Mouse (Mus musculus) G1E (cell line): ENCODE measurements around the gene Nuak1. TPM values are rescaled to one million over a fixed set of nuclear protein-coding genes. Genes with fewer than 3 reads are reported as not detected.

Experiments used
- ATAC-seq: 2 replicates; pipeline ENCODE4 v1.8.0; 2016; ENCODE audit warnings: mild to moderate bottlenecking; ENCODE audit not compliant: insufficient number of reproducible peaks, poor library complexity, low FRiP score, severe bottlenecking; ENCODE audit errors: extremely low read depth
- DNase-seq: peaks from one replicate; pipeline ENCODE4 v3.0.0; 2012; ENCODE audit warnings: low spot score
- H3K27me3 ChIP-seq: 2 replicates; pipeline ENCODE4 v1.6.1; 2012; ENCODE audit warnings: mild to moderate bottlenecking, low read length, inconsistent platforms; ENCODE audit not compliant: insufficient read depth
- H3K36me3 ChIP-seq: replicated peaks from 2 replicates; pipeline ENCODE3; 2012; ENCODE audit warnings: mild to moderate bottlenecking, inconsistent platforms
- H3K4me1 ChIP-seq: 2 replicates; pipeline ENCODE4 v1.6.1; 2012; ENCODE audit warnings: low read depth, low read length, inconsistent platforms, mixed read lengths; ENCODE audit not compliant: insufficient read depth
- H3K4me3 ChIP-seq: 2 replicates; pipeline ENCODE4 v1.5.1; 2012; ENCODE audit warnings: low read depth, mild to moderate bottlenecking, inconsistent platforms, low read length, moderate library complexity, mixed read lengths
- H3K9me3 ChIP-seq: replicated peaks from 2 replicates; pipeline ENCODE4 v1.6.1; 2012; ENCODE audit warnings: inconsistent platforms
- CTCF ChIP-seq: IDR thresholded peaks from 2 replicates; pipeline ENCODE4 v1.5.1; 2012; ENCODE audit warnings: low read depth, low read length, inconsistent platforms, mixed read lengths
- GATA1 ChIP-seq: IDR thresholded peaks from 2 replicates; pipeline ENCODE4 v1.6.1; 2012; ENCODE audit warnings: borderline replicate concordance, low read length, inconsistent platforms, mixed read lengths
- GATA2 ChIP-seq: IDR thresholded peaks from 2 replicates; pipeline ENCODE4 v1.6.1; 2012; ENCODE audit warnings: low read depth, low read length, inconsistent platforms, borderline replicate concordance
- POLR2AphosphoS5 ChIP-seq: IDR thresholded peaks from 2 replicates; pipeline ENCODE4 v1.6.1; 2012; ENCODE audit warnings: low read depth, low read length, inconsistent platforms; ENCODE audit not compliant: insufficient replicate concordance
- TAL1 ChIP-seq: conservative IDR thresholded peaks from 2 replicates; pipeline ENCODE4 v1.6.1; 2012; ENCODE audit warnings: low read depth, low read length, inconsistent platforms, mixed read lengths
- polyA plus RNA-seq: library from polyadenylated mRNA; stranded (reverse); fragments of >175 nt; gene quantifications from 2 replicates; pipeline ENCODE4 v1.2.3, GENCODE M21; 2012
- total RNA-seq, 2 experiments: library from RNA; stranded (forward) in 1 of 2; stranded (reverse) in 1 of 2; fragments of 200-1000 nt in 1 of 2; fragments of >200 nt in 1 of 2; fragmentation: Nextera tagmentation in 1 of 2; gene quantifications; 2 replicates each; pipeline ENCODE4 v1.2.3; 2014 to 2017

The Nuak1 gene
- total and polyA plus RNA-seq, 3 experiments: 0.11 TPM; not detected in 2

DNA sequence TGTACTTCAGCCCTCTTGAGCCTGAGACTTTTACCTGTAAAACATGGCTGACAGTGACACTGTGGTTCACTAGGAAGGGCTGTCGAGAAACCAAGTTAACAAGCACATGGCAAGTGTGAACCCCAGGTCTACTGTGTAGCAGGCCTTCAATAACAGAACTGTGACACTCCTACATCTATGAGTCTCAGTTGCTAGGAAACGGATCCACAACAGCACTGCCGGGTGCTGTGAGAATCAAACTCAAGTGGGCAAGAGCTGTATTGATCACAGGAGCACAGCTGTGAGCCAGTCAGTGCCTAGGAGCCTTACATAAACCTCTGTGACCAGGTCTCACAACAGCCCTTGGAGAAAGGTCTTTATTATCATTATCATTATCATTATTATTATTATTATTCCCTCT is 54.2 kb downstream of the Nuak1 start:
- TF ChIP-seq GATA2 (no peak), TAL1 (no peak), CTCF (no peak), POLR2AphosphoS5 (no peak), GATA1 (no peak)
- no peaks in the 10 kb centered on the region for H3K4me1 ChIP-seq
- peaks cover 73% of the 10 kb centered on the region for H3K9me3 ChIP-seq
- no peaks in the 10 kb centered on the region for H3K36me3 ChIP-seq
- DNase-seq (no peak), ATAC-seq (no peak)
- H3K4me3 ChIP-seq: no peak overlapping the region
- no peaks in the 10 kb centered on the region for H3K27me3 ChIP-seq

DNA sequence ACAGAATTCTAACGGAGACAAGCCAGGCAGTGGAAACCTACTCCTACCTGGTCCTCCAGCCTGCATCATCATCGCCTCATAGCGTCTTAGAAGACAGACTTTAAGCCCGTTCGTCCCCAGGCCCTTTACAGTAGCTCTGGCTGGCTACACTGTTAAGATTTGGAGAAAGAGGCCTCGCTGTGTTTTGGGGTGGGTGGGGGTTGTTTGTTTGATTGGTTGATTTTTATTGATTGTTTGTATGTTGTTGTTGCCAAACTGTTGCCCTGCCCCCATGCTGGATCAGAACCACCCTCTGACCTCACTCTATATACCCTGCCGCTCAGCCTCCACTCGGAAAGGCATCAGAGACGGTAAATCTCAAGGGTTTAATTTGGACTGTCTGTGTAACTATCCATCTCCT is 55.6 kb downstream of the Nuak1 start:
- ATAC-seq: no peak
- H3K27me3 ChIP-seq: no peaks in the 10 kb centered on the region
- H3K9me3 ChIP-seq: peaks cover 62% of the 10 kb centered on the region
- H3K4me3 ChIP-seq: no peak overlapping the region
- H3K4me1 ChIP-seq: no peaks in the 10 kb centered on the region
- no peak for DNase-seq
- H3K36me3 ChIP-seq: no peaks in the 10 kb centered on the region
- TF ChIP-seq GATA1 (no peak), TAL1 (no peak), POLR2AphosphoS5 (no peak), GATA2 (no peak), CTCF (no peak)

DNA sequence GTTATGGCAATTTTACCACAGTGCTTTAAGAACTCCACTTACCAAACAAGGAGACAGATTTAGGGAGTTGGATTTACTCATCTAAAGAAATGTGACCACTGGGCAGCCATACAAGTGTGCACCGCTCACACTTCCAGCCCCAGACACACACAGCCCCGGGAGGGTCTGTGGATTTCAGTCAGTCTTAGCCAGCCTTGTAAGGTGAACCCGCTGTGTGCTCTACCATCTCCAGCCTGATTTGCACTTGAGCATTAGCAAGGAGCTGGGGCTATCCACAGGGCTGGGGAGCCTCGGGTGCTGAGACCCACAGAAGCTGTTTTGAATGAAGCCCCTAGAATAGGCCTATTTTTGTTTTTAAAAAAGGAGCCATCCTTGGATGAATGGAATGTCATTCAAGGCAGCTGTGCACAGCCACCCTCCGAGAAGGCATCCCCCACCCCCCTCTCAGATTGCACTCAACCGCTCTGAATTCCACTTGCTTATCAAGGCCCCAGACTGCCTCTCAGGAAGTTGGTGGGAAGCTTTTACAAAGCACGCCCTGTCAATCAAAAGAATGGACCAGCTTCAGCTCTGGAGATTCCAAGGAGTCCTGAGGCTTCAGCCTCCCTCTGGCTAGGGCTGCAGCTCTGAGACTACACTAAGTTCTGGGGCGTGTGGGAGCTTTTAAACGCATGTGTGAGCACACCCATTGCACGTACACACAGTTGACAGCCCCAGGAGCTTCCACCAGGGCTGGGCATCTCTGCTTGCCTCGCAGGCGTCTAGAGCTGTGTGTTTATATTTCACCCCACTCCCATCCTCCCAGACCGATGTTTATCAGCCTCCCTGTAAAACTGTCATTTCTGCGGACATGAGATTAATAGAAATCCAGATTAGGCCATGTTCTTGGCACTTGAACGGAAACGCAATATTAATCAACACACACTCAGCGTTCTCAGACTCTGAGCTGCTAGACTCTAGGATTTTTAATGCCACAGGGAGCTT is 57.2 kb downstream of the Nuak1 start:
- no peaks in the 10 kb centered on the region for H3K27me3 ChIP-seq
- TF ChIP-seq GATA2: no peak
- no peak for TF ChIP-seq CTCF
- no peak for TF ChIP-seq TAL1
- no peak for TF ChIP-seq GATA1
- TF ChIP-seq POLR2AphosphoS5: no peak
- H3K4me3 ChIP-seq: no peak overlapping the region
- ATAC-seq: no peak
- H3K4me1 ChIP-seq: no peaks in the 10 kb centered on the region
- DNase-seq: no peak
- H3K36me3 ChIP-seq: no peaks in the 10 kb centered on the region
- peaks cover 48% of the 10 kb centered on the region for H3K9me3 ChIP-seq

DNA sequence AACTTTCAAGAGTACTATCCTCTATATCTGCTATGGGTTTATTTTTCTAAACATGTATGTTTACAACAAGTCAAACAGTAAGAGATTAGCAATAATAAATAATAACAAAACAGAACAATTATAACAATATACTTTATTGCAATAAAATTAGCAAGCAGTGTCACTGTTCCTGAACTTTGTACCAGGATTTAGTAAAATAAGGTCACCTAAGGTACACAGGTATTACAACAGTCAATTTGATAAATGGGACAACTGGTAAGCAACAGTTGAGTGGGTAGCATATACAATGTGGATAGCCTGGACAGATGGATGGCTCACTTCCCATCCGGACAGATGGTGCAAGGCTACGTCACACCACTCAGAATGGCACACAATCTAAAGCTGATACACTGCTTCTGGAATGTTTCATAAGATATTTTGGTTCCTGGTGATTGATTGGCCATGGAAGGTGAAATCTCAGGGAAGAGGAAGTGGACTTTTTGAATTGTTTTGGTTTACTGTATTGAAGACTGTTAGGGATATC is 59.1 kb downstream of the Nuak1 start:
- ATAC-seq (no peak), DNase-seq (no peak)
- Histone ChIP-seq H3K4me3 (no peak overlapping the region), H3K4me1 (no peaks in the 10 kb centered on the region), H3K27me3 (no peaks in the 10 kb centered on the region), H3K9me3 (peaks cover 41% of the 10 kb centered on the region), H3K36me3 (no peaks in the 10 kb centered on the region)
- TF ChIP-seq GATA2 (no peak), POLR2AphosphoS5 (no peak), CTCF (no peak), TAL1 (no peak), GATA1 (no peak)

DNA sequence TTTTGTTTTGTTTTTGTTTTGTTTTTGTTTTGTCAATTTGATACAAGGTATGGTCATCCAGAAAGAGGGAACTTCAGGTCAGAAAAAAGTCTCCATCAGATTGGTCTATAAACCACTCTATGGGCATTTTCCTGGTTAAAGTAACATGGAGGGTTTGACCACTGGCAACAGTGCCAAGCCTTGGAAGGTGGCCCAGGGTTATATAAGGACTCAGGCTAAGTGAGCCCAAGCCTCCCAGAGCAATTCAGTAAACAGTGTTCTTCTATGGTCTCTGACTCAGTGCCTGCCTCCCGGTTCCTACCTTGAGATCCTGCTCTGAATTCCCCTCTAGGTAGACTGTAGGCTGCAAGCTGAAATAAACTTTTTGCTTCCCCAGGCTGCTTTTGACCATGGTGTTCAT is 61.0 kb downstream of the Nuak1 start:
- ATAC-seq (no peak), DNase-seq (no peak)
- Histone ChIP-seq H3K4me3 (no peak overlapping the region), H3K36me3 (no peaks in the 10 kb centered on the region), H3K27me3 (no peaks in the 10 kb centered on the region), H3K4me1 (no peaks in the 10 kb centered on the region), H3K9me3 (peaks cover 39% of the 10 kb centered on the region)
- no peak for TF ChIP-seq GATA1
- TF ChIP-seq CTCF: no peak

DNA sequence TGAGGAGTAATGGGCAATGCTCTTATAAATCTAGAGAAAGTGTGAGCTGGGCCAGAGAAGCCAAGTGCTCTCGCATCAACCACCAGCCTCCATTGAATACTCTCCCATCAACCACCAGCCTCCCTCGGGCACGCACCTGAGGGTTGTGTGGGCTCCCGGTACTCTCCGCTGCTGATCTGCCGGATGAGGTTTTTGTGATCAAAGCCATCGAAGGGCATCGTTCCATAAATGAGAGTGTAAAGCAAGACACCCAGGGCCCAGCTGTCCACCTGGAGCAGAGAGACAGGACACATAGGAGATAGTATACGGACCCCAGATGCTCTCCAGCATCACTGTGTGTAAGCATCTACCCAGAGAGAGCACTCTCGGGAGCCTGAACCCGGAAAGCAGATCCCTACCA is 62.4 kb downstream of the Nuak1 start:
- H3K27me3 ChIP-seq: no peaks in the 10 kb centered on the region
- ATAC-seq: no peak
- peaks cover 47% of the 10 kb centered on the region for H3K9me3 ChIP-seq

More for the DNA sequence above, 62.4 kb downstream of the Nuak1 start:
- H3K36me3 ChIP-seq: no peaks in the 10 kb centered on the region
- no peaks in the 10 kb centered on the region for H3K4me1 ChIP-seq
- DNase-seq: no peak
- H3K4me3 ChIP-seq: no peak overlapping the region
- TF ChIP-seq TAL1 (no peak), POLR2AphosphoS5 (no peak), GATA1 (no peak), CTCF (no peak), GATA2 (no peak)
